Mouse (Mus musculus) hematopoietic stem cell, adult 5-6 weeks (primary cell): ENCODE results near the gene Tmem200a. TPM values are rescaled to one million over a fixed set of nuclear protein-coding genes. Genes with fewer than 3 reads are reported as not detected.
"Not testable (repeated sequence)": the region's sequence is repeated elsewhere in the genome, so short reads cannot be mapped to it uniquely, and the experiment has no call there.

Source experiments
- ATAC-seq, 2 experiments: fragments of 125-278 bp in 1 of 2; replicated peaks in 1 of 2; 2 replicates each; pipeline ENCODE4 v1.8.0; 2016 to 2017; ENCODE audit warnings: inconsistent platforms in 2 of 2, mild to moderate bottlenecking in 2 of 2, moderate number of reproducible peaks in 2 of 2, low read depth in 1 of 2, moderate TSS enrichment in 1 of 2; ENCODE audit not compliant: low FRiP score in 2 of 2, poor library complexity in 2 of 2, severe bottlenecking in 2 of 2, insufficient read depth in 1 of 2, low TSS enrichment in 1 of 2
- total RNA-seq: library from RNA; stranded (forward); fragments of 172-1452, 232-1000 nt; gene quantifications from 2 replicates; pipeline ENCODE4 v1.2.3, GENCODE M21; 2017

Gene Tmem200a
- total RNA-seq, 1 experiment from 2014 or later: not detected

- ATAC-seq: no peak
These were observed 151.1 kb downstream of the Tmem200a start for GRCm38 (mm10) chr10:25927553-25928447.

DNA sequence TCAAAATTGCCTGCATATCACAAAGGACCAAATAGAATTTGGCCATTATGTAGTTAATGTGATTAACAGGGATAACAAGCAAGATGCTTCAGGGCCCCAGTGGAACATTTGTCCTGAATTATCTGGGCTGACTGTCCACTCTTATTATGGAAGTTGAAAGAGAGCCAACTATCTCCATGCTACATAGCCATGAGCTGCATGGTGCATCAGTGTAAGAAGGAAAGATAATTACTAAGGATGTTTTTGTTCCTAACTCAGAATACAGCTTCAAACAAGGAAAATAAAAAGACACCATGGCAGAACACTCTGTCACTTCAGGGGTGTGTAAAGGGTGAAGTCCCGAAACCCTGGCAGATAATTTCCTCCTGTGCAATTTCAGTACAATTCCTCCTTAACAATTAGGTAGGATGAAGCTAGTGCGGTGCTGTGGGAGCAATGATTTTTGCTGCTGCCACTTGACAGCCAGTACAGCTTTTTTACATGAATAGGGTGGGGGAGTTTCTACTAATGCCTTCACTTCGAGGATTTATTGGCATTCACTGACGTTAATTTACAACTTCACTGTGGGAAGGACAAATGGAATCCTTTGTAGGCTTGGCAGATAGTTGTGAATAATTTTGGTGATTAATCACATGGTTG is 158.1 kb downstream of the Tmem200a start:
- ATAC-seq: no peak

DNA sequence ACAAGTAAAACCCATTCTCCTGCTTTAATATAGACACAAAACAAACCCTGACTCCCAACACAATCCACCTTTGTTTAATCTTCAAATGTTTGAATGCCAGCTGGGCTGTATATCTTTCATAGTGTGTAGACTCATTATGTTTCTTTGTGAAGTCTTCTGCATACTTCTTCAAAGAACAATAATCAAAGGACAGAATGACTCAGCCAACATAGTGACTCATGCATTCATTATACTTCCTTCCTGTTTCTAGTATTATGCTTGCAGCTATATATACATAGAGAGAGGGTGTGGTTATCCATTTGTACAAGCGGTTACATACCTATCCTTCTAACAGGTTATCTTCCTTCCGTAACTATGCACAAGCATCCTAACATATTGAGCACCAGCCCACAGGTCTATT is 160.7 kb downstream of the Tmem200a start:
- ATAC-seq: no peak

DNA sequence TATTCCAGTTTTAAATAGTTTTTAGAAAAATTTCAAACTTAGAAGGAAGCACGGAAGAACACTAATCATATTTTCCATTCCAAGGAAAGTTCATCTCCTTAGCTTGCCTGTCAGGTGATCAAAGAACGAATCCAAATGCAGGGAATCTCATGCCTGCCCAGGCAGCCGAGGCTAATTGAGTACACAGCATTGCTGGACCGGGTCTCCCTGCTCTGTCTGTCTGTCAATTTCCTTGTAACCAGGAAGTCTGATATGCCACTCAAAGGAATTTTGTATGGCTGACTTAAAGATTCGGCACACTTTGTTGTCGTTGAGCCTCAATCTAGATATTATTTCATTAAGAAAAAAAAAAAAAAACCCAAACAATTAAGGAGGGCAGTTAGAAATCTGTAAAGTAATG is 168.6 kb downstream of the Tmem200a start:
- no peak for ATAC-seq

DNA sequence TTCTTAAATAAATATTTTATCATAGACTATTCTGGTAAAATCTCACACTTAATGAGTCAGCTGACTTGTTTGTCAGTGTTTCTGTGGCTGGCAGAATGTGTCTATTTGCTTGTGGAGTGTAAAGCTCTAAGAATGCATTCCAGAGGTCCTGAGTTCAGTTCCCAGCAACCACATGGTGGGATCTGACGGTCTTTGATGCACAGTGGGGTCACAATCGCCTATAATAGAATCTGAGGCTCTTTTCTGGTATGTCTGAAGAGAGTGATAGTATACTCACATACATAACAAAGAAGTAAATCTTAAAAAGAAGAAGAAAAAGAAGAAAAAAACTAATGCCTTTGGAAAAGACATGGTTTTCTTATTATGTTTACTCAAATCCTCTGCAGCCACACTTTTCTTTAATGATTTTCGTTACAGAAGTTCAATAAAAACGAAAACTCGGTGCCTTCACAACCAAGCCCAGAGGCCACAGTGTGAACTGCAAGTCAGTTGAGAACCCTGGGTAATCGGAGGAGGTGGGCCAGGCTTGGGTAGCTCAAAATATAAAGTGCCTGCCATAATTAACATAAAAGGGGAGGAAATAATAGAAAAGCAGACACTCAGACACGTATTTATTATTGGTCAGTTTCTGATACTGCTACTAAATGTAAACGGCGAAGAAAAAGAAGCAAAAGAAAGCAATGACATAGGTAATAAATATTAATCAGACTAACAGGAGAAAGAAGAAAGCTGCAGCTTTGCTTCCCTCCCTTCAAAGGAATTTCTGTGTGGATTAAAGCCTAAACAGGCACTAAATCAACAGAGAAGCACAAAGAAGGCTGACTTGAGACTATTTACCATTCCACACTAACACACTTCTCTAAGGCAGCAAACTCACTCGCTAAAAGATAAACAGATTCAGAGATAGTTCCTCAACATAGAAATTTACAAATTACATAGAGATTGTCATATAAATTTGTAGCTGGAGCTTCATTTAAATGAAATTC is 170.5 kb downstream of the Tmem200a start:
- no peak for ATAC-seq

DNA sequence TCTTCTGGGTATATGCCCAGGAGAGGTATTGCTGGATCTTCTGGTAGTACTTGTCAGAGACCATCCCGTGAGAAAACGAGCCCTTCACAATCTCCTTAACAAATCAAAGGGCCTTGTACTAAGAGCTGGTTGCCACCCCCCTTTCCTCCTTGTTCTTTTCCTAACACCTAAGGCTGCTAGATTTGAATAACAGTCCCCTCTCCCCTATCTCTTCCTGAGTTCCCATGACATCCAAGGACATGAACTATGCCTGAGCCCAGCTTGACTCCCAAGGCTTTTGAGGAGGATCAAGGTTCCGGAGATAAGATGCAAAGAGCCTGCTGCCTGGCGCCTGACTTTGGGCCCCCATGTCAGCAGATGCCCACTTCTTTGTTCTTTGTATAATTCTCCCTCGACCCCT is 184.7 kb downstream of the Tmem200a start:
- not testable (repeated sequence) for ATAC-seq

DNA sequence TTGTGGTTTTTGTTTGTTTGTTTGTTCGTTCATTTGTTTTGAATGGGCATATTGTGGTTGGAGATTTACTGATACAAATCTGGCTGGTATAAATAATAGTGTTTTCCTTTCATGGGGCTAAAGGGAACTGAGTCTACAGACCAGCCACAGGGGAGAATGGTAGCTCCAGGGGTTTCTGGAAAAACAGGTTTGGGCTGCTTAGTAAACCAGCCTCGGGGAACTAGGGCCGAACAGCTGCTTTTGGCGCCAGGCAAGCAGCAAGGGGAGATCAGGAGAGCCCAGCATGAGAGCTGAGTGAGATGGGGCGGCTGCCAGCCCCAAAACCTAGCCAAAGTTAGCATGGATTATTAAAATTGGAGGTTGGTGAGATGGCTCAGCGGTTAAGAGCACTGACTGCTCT is 191.6 kb downstream of the Tmem200a start:
- no peak for ATAC-seq

DNA sequence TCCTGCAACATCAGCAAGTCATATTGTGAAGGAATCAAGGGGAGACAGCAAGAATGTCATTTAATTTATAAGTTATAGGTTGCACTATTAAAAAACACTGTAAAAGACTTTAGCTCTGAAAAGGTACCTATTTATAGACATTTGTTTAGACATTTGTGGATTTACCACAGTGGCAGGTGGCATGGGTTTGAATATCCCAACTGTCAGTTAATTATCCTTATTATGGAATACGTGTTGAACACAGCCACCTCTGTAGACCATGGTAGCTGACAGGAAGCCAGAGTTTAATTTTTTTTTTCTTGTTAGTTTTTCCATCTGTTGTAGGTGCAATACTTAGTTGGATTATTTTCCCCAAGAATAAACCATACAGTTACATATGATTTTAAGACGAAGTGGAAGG is 194.3 kb downstream of the Tmem200a start:
- ATAC-seq: no peak

- no peak for ATAC-seq
These were observed 201.1 kb downstream of the Tmem200a start for GRCm38 (mm10) chr10:25877731-25878130.

GRCm38 (mm10) chr10:25876809-25877208 is 202.0 kb downstream of the Tmem200a start:
- no peak for ATAC-seq

DNA sequence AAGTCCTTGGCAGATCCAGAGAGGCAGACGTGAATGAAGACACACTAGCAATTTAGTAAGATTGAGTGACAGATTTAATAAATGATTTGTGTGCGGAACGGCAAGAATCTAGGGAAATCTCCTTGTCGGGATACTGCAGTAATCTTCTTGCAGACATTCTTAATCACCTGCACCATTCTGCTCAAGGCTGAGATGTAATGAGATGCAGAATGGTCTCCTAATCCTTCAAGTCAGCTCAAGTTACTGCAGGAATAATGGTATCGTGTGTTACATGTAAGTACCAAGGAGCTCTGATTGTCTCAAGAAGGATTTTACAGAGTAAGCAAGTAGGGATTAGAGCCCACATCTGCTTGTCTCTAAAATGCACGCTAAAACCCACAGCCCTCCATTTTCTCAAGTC is 210.1 kb downstream of the Tmem200a start:
- no peak for ATAC-seq

Other genes starting within 250 kb of the Tmem200a start
- not detected in 2 replicates for gene Gm9767, start 797 bp downstream of the Tmem200a start, total RNA-seq
- gene Samd3, start 150.7 kb upstream of the Tmem200a start, total RNA-seq: 0.75 and 2.6 TPM in 2 replicates